Mouse (Mus musculus) kidney, adult 2 months (tissue): ENCODE measurements at regions not wholly inside any gene's neighbourhood (a gene's known extent, or its start where the extent isn't known, plus 50 kb on each side); places are given as distances from the start of the nearest gene placed in this dataset.

Experiments used
- CTCF ChIP-seq: fragments of 200-500 bp; conservative IDR thresholded peaks from 2 replicates; pipeline ENCODE4 v1.5.1; 2011; ENCODE audit warnings: low read depth, mild to moderate bottlenecking, control low read depth, low read length, moderate library complexity, mixed read lengths; ENCODE audit not compliant: insufficient read depth, insufficient read length
- POLR2A ChIP-seq: fragments of 200-500 bp; IDR thresholded peaks from one replicate; pipeline ENCODE4 v1.6.1; 2011; ENCODE audit warnings: low read depth, low read length, control low read depth

DNA sequence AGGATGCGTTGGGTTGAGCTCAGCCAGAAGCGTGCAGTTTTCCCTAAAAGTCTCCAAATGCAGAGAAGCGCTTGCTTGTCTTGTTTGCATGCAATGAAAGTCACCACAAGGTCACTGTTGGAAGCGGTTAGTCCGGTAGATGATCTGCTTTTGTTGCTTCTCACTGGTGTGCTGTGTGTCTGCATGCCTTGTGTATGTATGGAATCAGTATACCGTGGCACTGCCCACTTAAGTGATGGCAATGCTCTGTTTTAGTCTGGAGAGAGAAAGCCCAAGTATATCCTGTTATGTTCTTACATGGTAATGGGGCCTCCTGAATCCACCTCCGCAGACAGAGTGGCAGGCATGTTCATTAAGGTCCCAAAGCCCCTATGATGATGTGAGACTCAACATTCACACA, 221.7 kb downstream of the Skap2 start:
- no peak for TF ChIP-seq CTCF
- no peak for TF ChIP-seq POLR2A
